Mouse (Mus musculus): ENCODE data around the gene Brap.
"Not testable (repeated sequence)": the region's sequence is repeated elsewhere in the genome, so short reads cannot be mapped to it uniquely, and the experiment has no call there.

GRCm38 (mm10) chr5:121656866-121657265, 3.5 kb upstream of the Brap start:
- TF ChIP-seq POLR2A, CTCF (IDR thresholded peaks at IDR 0.05; ENCODE audit: extremely low read depth, insufficient read depth, low read length): not testable (repeated sequence)

Data from cortical plate, adult 2 months (tissue).